Mouse (Mus musculus) testis, adult 2 months (tissue): ENCODE measurements around the gene 1700007K13Rik.

Experiments
- CTCF ChIP-seq: fragments of 200-500 bp; IDR thresholded peaks from 2 replicates; pipeline ENCODE4 v1.5.1; 2012; ENCODE audit warnings: low read depth, mild to moderate bottlenecking, inconsistent platforms, low read length, moderate library complexity; ENCODE audit not compliant: control insufficient read depth, insufficient read depth, insufficient replicate concordance
- POLR2A ChIP-seq: fragments of 200-500 bp; IDR thresholded peaks from 2 replicates; pipeline ENCODE4 v1.6.1; 2012; ENCODE audit warnings: low read depth, mild to moderate bottlenecking, inconsistent platforms, low read length, moderate library complexity; ENCODE audit not compliant: control insufficient read depth

GRCm38 (mm10) chr2:28495207-28495756 lies 29.1 kb upstream of the 1700007K13Rik start:
- TF ChIP-seq POLR2A (no peak), CTCF (no peak)
